Mouse (Mus musculus) macrophage (primary cell): ENCODE results near the gene Akap7. TPM values are rescaled to one million over a fixed set of nuclear protein-coding genes. Genes with fewer than 3 reads are reported as not detected.
A peak's percentile ranks its signal among the peaks of the same experiment; 100 is the strongest.

Source experiments
- H3K27ac ChIP-seq: fragments of 350-480 bp; formaldehyde crosslinking; 2 replicates; pipeline ENCODE4 v1.9.0; 2021
- H3K36me3 ChIP-seq: fragments of 350-480 bp; formaldehyde crosslinking; 2 replicates; pipeline ENCODE4 v1.9.0; 2021; ENCODE audit errors: inconsistent target
- H3K4me3 ChIP-seq: fragments of 350-480 bp; formaldehyde crosslinking; 2 replicates; pipeline ENCODE4 v1.9.0; 2021; ENCODE audit errors: inconsistent target
- H3K79me2 ChIP-seq: fragments of 350-480 bp; formaldehyde crosslinking; 2 replicates; pipeline ENCODE4 v1.9.0; 2021; ENCODE audit errors: inconsistent target
- WGBS: methylation state at CpG from one replicate; pipeline ENCODE4 v1.1.7; 2026; ENCODE audit warnings: inconsistent platforms; ENCODE audit not compliant: missing documents; 5-methylcytosine and 5-hydroxymethylcytosine counted together
- polyA plus RNA-seq: library from polyadenylated mRNA; stranded (reverse); fragments of 250-400 nt; gene quantifications from 3 replicates; pipeline ENCODE4 v1.2.4, GENCODE M21; 2018; ENCODE audit warnings: inconsistent platforms
- total RNA-seq, 78 experiments: library from RNA; depleted of rRNA; stranded (reverse); fragments of 250-400 nt; gene quantifications; 1 replicate in 9 of 78; 2 replicates in 24 of 78; 3 replicates in 43 of 78; 4 replicates in 2 of 78; pipeline ENCODE4 v1.2.4; 2018; ENCODE audit warnings: inconsistent platforms in 56 of 78

Akap7 gene
- total RNA-seq (2018; cell fraction: chromatin; rRNA removed): 10 to 100 TPM; 12.1 to 60.6 (median 42.5) TPM
- total RNA-seq (2018; cell fraction: cytosol; rRNA removed): 10 to 100 TPM; 13.8 to 22.4 (median 18.9) TPM
- total RNA-seq (2018; cell fraction: nucleus; rRNA removed): 10 to 100 TPM; 13.8 to 67.6 (median 29.7) TPM
- 12.5 to 57.2 TPM (median 15.2 TPM) in 3 replicates for polyA plus RNA-seq

GRCm38 (mm10) chr10:25307770-25308169, at the start of gene Akap7:
Gene Akap7, minus strand, starts transcription at chr10:25307870.
- Histone ChIP-seq H3K79me2 (no peaks in the 10 kb centered on the region), H3K27ac (no peak within 1 kb of the TSS)
- WGBS: 97% methylated on average over 9 of the region's 9 CpGs

GRCm38 (mm10) chr10:25354390-25354789, 46.7 kb upstream of the Akap7 start:
- Histone ChIP-seq H3K27ac (no peak overlapping the region), H3K4me3 (no peak overlapping the region), H3K36me3 (no peaks in the 10 kb centered on the region), H3K79me2 (no peaks in the 10 kb centered on the region)
- WGBS: 98% methylated on average over 7 of the region's 7 CpGs

More at GRCm38 (mm10) chr10:25307770-25308169, at the start of gene Akap7:
- Histone ChIP-seq H3K36me3 (no peaks in the 10 kb centered on the region), H3K4me3 (no peak within 1 kb of the TSS)

- no peaks in the 10 kb centered on the region for H3K36me3 ChIP-seq
- H3K79me2 ChIP-seq: no peaks in the 10 kb centered on the region
- no peak overlapping the region for H3K4me3 ChIP-seq
- 97% methylated on average over 3 of the region's 3 CpGs for WGBS
- no peak overlapping the region for H3K27ac ChIP-seq
These were observed 46.3 kb upstream of the Akap7 start for GRCm38 (mm10) chr10:25353941-25354340.

- Histone ChIP-seq H3K4me3 (no peak overlapping the region), H3K27ac (no peak overlapping the region), H3K79me2 (no peaks in the 10 kb centered on the region), H3K36me3 (no peaks in the 10 kb centered on the region)
These were observed 35.1 kb upstream of the Akap7 start for GRCm38 (mm10) chr10:25342801-25343200.

GRCm38 (mm10) chr10:25340675-25341074, 33.0 kb upstream of the Akap7 start:
- WGBS: 94% methylated on average over 5 of the region's 5 CpGs
- Histone ChIP-seq H3K4me3 (no peak overlapping the region), H3K36me3 (no peaks in the 10 kb centered on the region), H3K27ac (no peak overlapping the region), H3K79me2 (no peaks in the 10 kb centered on the region)

GRCm38 (mm10) chr10:25333390-25334079, 25.9 kb upstream of the Akap7 start:
- H3K4me3 ChIP-seq: no peak overlapping the region
- 96% methylated on average over 4 of the region's 4 CpGs for WGBS
- H3K36me3 ChIP-seq: no peaks in the 10 kb centered on the region
- no peaks in the 10 kb centered on the region for H3K79me2 ChIP-seq
- no peak overlapping the region for H3K27ac ChIP-seq

- Histone ChIP-seq H3K4me3 (peak overlapping the region; percentile 2; the same call in 1 of the 2 replicates), H3K79me2 (no peaks in the 10 kb centered on the region), H3K36me3 (no peaks in the 10 kb centered on the region), H3K27ac (peak overlapping the region; percentile 73)
- WGBS: 13% methylated on average over 9 of the region's 9 CpGs
These were observed 23.8 kb upstream of the Akap7 start for GRCm38 (mm10) chr10:25331321-25332049.

GRCm38 (mm10) chr10:25330094-25330493, 22.4 kb upstream of the Akap7 start:
- Histone ChIP-seq H3K79me2 (no peaks in the 10 kb centered on the region), H3K27ac (no peak overlapping the region), H3K4me3 (no peak overlapping the region), H3K36me3 (no peaks in the 10 kb centered on the region)
- WGBS: 94% methylated on average over 7 of the region's 7 CpGs

- 87% methylated on average over 6 of the region's 6 CpGs for WGBS
- no peak overlapping the region for H3K4me3 ChIP-seq
- H3K36me3 ChIP-seq: no peaks in the 10 kb centered on the region
- no peak overlapping the region for H3K27ac ChIP-seq
- H3K79me2 ChIP-seq: no peaks in the 10 kb centered on the region
These were observed 19.8 kb upstream of the Akap7 start for GRCm38 (mm10) chr10:25327511-25327910.

- Histone ChIP-seq H3K4me3 (no peak overlapping the region), H3K79me2 (no peaks in the 10 kb centered on the region), H3K27ac (no peak overlapping the region), H3K36me3 (no peaks in the 10 kb centered on the region)
- WGBS: 87% methylated on average over 4 of the region's 4 CpGs
These were observed 18.0 kb upstream of the Akap7 start for GRCm38 (mm10) chr10:25325690-25326089.

- Histone ChIP-seq H3K4me3 (no peak overlapping the region), H3K36me3 (no peaks in the 10 kb centered on the region), H3K79me2 (no peaks in the 10 kb centered on the region), H3K27ac (peak overlapping the region; percentile 28)
- WGBS: 49% methylated on average over 4 of the region's 4 CpGs
These were observed 13.5 kb upstream of the Akap7 start for GRCm38 (mm10) chr10:25321198-25321597.

- H3K27ac ChIP-seq: peak overlapping the region; percentile 75
- H3K79me2 ChIP-seq: no peaks in the 10 kb centered on the region
- H3K4me3 ChIP-seq: no peak overlapping the region
- H3K36me3 ChIP-seq: no peaks in the 10 kb centered on the region
These were observed 11.9 kb upstream of the Akap7 start for GRCm38 (mm10) chr10:25319531-25319930.

GRCm38 (mm10) chr10:25318405-25318804, 10.7 kb upstream of the Akap7 start:
- WGBS: 0% methylated on average over 5 of the region's 5 CpGs
- peak overlapping the region; percentile 75 for H3K27ac ChIP-seq
- H3K79me2 ChIP-seq: no peaks in the 10 kb centered on the region
- no peak overlapping the region for H3K4me3 ChIP-seq
- no peaks in the 10 kb centered on the region for H3K36me3 ChIP-seq

GRCm38 (mm10) chr10:25317665-25318064, 10.0 kb upstream of the Akap7 start:
- H3K27ac ChIP-seq: peak overlapping the region; percentile 75
- no peaks in the 10 kb centered on the region for H3K79me2 ChIP-seq
- H3K36me3 ChIP-seq: no peaks in the 10 kb centered on the region
- H3K4me3 ChIP-seq: no peak overlapping the region

GRCm38 (mm10) chr10:25313856-25314584, 6.3 kb upstream of the Akap7 start:
- H3K27ac ChIP-seq: no peak overlapping the region
- WGBS: 94% methylated on average over 17 of the region's 17 CpGs
- no peaks in the 10 kb centered on the region for H3K79me2 ChIP-seq
- H3K36me3 ChIP-seq: no peaks in the 10 kb centered on the region
- no peak overlapping the region for H3K4me3 ChIP-seq
